Mouse (Mus musculus) CD4-positive helper T cell, adult 2 months (primary cell): ENCODE results near the gene Kank1.

ENCODE experiments used
- DNase-seq: peaks from one replicate; pipeline ENCODE4 v3.0.0-alpha.2; 2012; ENCODE audit warnings: low read depth, missing footprints, low spot score

Gene Kank1

GRCm38 (mm10) chr19:25405987-25406386, 169.2 kb downstream of the Kank1 start:
- DNase-seq: no peak

DNA sequence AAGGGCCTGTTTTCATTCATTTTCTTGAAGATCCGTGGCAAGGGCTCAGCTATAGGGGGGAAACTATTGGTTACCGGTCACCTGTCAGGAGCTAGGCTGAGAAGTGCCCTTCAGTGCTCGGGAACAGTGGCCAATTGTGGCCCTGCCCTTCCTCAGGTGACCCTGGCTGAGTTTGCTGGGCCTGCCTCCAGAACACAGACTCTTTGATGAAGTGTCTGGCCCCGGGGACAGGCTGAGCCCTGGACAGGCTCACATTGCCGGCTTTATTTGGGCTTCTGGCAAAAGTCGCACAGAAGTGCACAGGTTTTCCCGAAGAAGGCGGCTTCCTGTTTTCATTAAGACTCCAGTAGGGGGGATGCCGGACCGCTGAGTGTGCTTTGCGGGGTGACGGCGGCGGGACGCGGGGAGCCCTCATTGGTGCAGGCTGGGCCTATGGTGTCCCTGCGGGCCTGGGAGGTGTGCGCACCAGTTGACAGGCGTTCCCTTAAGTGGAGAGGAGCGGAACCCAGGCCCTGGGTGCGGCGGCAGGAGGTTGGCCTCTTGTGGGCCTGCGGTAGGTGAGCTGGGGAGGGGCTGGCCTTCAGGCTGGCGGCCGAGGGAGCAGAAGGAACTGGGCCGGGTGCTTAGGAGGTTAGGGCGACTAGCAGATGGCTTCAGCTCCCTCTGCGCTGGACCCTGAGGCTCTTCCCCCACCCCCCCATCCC, 169.9 kb downstream of the Kank1 start:
- DNase-seq: no peak

- no peak for DNase-seq
Measured at GRCm38 (mm10) chr19:25407185-25407886, 170.6 kb downstream of the Kank1 start.

DNA sequence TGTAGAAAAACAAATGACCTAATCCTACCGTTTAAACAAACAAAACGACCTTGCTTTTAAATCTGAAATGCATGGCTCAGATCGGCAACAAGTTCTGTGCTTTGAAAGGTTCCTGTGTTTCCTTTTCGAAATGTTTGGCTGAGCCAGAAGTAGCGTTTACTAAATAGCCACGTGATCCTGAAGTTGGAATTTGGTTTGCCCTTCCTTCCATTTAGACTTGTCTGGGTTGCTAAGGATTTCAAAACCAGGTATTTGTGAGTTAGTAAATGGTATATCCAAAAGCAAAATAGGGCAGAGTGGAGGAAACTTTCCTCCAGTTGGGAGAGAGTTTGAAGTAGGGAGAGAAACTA, 171.1 kb downstream of the Kank1 start:
- no peak for DNase-seq

GRCm38 (mm10) chr19:25409239-25409638, 172.5 kb downstream of the Kank1 start:
- DNase-seq: no peak

- DNase-seq: no peak
Measured at GRCm38 (mm10) chr19:25411353-25411752, 174.6 kb downstream of the Kank1 start.

DNA sequence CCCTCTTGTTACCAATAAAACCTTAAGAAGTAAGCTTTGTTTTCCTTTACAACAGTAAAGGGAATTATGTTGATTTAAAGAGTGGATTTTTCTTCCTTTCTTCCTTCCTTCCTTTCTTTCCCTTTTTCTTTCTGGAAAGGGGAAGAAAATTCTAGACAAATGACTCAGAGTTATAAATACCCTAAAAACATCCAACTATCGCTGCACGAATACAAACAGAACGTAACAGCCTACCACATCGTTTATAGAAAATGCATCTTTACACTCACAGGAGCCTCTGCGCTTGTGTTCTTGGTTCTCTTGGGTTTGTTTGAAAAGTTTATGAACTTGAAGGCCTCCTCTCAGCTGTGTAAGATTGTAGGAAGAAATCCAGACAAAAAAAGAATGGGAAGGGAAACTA, 178.7 kb downstream of the Kank1 start:
- DNase-seq: no peak

DNA sequence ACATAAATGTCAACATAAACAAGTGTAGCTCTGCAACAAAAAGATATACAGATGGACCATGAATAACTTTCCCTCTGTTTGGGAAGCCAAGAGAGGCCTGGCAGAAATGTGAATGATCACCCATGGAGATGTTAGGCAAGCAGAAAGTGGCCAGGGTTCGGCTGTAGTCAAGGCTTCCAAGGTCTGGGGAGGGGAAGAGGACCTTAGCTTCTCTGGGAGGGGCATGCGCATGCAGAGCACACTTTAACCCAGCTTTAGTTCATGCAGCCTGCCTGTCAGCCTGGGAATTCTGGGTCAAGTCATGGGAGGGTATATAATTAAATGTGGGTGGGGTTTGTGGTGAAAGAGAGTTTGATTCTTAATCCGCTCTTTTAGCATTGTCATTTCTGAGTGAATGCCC, 180.9 kb downstream of the Kank1 start:
- DNase-seq: no peak

DNA sequence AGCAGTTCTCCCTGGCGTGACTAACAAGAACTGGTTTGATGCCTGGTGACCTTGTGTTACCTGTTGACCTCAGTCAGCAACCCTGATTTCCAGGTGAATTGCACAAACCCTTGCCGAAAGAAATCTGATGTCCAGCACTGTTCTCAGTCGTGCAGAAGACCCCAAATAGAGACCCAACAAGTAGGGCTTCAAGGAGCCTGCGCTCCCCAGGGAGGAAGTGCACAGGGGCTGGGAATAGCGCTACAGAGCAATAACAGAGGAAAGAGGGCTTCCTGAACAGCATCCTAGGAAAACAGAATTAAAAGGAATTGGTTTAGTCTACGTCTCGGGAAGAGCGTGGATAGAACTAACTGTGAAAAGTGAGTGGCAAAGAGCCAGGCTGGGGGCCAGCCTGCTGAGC, 183.2 kb downstream of the Kank1 start:
- no peak for DNase-seq

GRCm38 (mm10) chr19:25422096-25422495, 185.3 kb downstream of the Kank1 start:
- no peak for DNase-seq

DNA sequence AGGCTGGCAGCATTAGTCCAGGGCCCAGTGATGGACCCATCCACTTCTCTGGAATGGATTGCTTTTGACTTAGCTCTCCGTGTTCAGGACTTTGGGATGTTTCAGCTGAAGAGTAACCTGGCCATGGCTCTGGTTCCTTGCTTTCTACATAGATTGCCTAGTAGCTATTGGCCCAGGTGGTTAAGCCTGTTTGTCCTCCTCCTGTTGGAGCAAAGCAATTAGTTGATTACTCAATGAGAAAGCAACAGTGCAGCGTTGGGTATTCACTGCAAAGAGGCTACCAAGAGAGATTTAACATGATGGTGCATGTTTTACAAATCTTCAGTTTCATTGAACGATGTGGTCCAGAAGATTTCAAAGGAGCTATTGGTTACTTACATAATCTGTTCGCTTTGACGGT, 186.6 kb downstream of the Kank1 start:
- DNase-seq: no peak

DNA sequence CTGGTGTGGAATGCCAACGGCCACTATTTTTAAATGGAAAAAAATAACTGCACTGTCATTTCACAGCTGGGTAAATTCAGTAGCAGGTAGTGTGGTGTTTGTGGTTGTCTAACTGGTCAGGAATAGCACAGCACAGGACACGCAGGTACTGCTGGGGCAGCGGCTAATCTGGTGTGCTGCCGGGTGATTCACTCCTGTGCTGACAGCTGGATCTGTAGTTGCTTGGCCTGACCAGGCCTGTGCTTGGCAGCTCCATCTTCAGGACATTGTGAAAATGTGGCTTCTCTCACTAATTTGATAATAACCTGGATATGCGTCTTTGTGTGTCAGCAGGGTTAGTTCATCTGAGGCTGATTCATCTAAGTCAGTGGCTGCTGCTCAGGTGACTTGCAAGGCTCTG, 189.7 kb downstream of the Kank1 start:
- no peak for DNase-seq

DNA sequence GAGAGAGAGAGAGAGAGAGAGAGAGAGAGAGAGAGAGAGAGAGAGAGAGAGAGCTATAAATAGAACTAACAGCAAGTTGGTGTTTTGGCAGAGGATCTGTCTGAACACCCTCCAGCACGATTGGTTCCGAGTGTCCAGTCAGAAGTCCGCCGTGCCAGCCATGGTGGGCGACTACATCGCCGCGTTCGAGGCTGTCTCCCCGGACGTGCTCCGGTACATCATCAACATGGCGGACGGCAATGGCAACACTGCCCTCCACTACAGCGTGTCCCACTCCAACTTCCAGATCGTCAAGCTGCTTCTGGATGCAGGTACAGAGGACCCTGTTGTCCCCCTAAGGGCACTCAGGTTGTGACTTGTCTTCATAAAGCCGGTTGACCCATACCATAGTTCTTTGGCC, 191.1 kb downstream of the Kank1 start:
- DNase-seq: no peak

DNA sequence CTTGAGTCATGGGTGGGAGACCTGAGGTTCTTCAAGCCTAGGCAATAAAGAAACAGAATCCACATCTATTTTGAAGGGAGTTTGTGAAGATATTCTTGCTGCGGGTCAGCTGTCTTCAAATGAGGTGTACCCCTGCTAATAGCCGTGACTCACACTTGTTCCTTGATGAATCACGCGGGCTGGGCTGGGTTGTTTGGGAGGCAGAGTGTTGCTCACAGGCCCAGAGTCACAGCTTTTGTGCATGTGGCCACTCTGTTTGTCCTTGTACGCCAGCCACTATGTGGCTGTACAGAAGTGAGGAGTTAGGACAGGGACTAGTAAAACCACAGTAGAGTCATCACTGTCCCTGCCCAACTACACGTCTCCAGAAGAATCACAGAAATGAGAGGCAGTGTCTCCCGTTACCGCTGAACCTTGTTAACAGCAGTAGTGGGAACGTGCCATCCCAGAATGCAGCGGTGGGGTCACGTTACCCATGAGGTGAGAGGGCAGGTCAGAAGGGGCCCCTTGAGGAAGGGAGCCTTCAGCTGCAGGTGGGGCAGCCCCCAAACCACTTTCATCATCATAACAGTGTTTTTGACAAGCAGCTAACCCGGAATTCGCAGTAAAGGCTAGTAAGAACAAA, 191.7 kb downstream of the Kank1 start:
- no peak for DNase-seq

GRCm38 (mm10) chr19:25431431-25431830, 194.7 kb downstream of the Kank1 start:
- DNase-seq: no peak

- DNase-seq: no peak
Measured at GRCm38 (mm10) chr19:25431909-25432308, 195.1 kb downstream of the Kank1 start.

DNA sequence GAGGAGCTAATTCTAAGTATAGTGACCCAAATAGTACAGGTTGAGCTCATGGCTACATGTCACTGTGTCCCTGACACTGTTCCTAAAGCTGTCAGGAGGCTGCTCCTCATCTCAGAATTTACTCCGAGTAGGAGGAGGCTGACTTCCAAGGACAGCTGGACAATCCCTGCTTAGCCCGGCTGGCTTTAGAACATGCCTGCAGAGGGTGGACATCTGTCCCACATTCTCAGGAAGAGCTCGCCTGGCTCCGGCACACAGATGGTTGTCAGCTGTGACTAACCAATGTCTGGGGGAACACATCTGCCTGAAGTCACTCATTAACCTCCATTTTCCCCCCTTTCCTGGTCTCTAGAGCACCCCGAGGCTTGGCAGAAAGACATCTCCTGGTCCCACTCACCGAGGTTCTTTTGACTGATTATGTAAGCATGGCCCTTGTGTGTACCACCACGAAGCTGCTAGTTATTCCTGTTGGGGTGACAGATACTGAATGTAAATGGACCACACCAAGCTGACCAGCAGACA, 196.5 kb downstream of the Kank1 start:
- no peak for DNase-seq

DNA sequence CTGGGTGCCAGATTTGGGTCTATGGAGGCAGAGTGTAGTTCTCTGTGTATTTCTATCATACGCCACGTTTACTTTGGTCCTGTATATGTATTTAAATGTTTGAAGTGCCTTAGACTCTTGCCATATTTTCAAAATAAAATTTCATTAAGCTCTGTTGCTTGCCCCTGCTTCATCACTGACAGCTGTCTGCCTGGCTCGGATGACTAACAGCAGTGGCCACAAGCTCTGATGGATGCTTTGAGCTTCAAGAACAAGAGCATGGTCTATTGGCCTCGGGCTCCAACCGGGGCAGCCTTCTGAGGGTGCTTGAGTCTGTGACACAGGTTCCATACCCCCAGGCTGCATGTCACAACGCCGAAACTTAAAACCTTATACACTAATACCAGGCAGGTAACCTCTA, 197.6 kb downstream of the Kank1 start:
- no peak for DNase-seq

GRCm38 (mm10) chr19:25434795-25435194, 198.0 kb downstream of the Kank1 start:
- no peak for DNase-seq

- no peak for DNase-seq
Measured at GRCm38 (mm10) chr19:25435412-25435811, 198.6 kb downstream of the Kank1 start.

DNA sequence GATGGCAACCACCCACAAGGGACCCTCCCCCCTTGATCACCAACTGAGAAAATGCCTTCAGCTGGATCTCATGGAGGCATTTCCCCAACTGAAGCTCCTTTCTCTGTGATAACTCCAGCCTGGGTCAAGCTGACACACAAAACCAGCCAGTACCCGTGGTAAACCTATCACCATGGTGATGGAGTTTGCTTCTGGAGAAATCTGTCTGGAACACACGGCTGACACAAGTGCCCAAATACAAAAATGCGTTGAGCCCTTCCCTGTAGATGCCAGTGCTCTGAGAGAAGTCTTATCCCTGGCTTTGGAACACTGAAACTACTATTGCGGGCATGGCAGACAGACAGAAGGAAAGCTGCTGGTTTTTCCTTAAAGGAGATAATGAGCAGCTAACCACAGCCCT, 199.4 kb downstream of the Kank1 start:
- no peak for DNase-seq

GRCm38 (mm10) chr19:25436789-25437650, 200.2 kb downstream of the Kank1 start:
- DNase-seq: no peak
